Comparison of ENCODE assay signal across 8 mouse cellular contexts in genomic region chr16:85133468-85133881, GRCm38 (mm10). TPM values are rescaled to one million over a fixed set of nuclear protein-coding genes. Genes with fewer than 3 reads are reported as not detected.
A peak's percentile ranks its signal among the peaks of the same experiment; 100 is the strongest.
DNase-seq lines count a peak whose midpoint lies in the region; ATAC-seq and TF ChIP-seq lines count a peak whose summit lies in the region.

No protein-coding gene starts in this region.

- H3K4me1 ChIP-seq in hindbrain, embryonic 11.5 days (replicated peaks; ENCODE audit: control insufficient read depth, insufficient read depth, low read length), result no peaks in the 10 kb centered on the region
- H3K4me1 ChIP-seq in hindbrain, embryonic 16.5 days (ENCODE audit: control insufficient read depth, insufficient read depth, low read depth, low read length), result peaks cover 3% of the 10 kb centered on the region
- H3K4me1 ChIP-seq in embryonic facial prominence, embryonic 13.5 days, result peaks cover 48% of the 10 kb centered on the region
- peaks cover 53% of the 10 kb centered on the region for H3K4me1 ChIP-seq in limb, embryonic 13.5 days
- H3K4me1 ChIP-seq in olfactory bulb, adult 2 months (ENCODE audit: control insufficient read depth, insufficient read depth, low read length), result peaks cover 7% of the 10 kb centered on the region; the same call in 1 of the 2 replicates

- H3K27ac ChIP-seq in hindbrain, embryonic 11.5 days (ENCODE audit: low read depth, low read length), result no peak overlapping the region
- no peak overlapping the region for H3K27ac ChIP-seq in hindbrain, embryonic 16.5 days (ENCODE audit: low read depth, low read length)
- H3K27ac ChIP-seq in embryonic facial prominence, embryonic 13.5 days, result peak overlapping the region; percentile 79
- peak overlapping the region; percentile 44; the same call in 1 of the 2 replicates for H3K27ac ChIP-seq in limb, embryonic 13.5 days
- H3K27ac ChIP-seq in olfactory bulb, adult 2 months (ENCODE audit: insufficient read depth, low read depth, low read length), result peak overlapping the region; percentile 25; the same call in 1 of the 2 replicates

- H3K9me3 ChIP-seq in hindbrain, embryonic 11.5 days (ENCODE audit: control insufficient read depth, low read length), result no peaks in the 10 kb centered on the region
- H3K9me3 ChIP-seq in hindbrain, embryonic 16.5 days (ENCODE audit: control insufficient read depth, low read length), result no peaks in the 10 kb centered on the region
- no peaks in the 10 kb centered on the region for H3K9me3 ChIP-seq in embryonic facial prominence, embryonic 13.5 days
- no peaks in the 10 kb centered on the region for H3K9me3 ChIP-seq in limb, embryonic 13.5 days

- DNase-seq in hindbrain, embryonic 11.5 days (ENCODE audit: low spot score), result peak; percentile 34
- peak; percentile 77 for DNase-seq in heart, postnatal 25 days (ENCODE audit: low spot score)
- no peak for DNase-seq in B cell, adult 2 months
- DNase-seq in thymus, postnatal 36 days, result no peak

- intact Hi-C loops in heart, postnatal 25 days (cut with DNase I), result loop anchor here (1.0 to 5.0 kb wide), 2 partner anchors 40 to 46 kb away; partner anchors contain the start of gene App

- no peak for ATAC-seq in hindbrain, embryonic 11.5 days (ENCODE audit: low FRiP score)
- no peak for ATAC-seq in hindbrain, embryonic 16.5 days
- peak; percentile 74; the same call in 1 of the 2 replicates for ATAC-seq in embryonic facial prominence, embryonic 13.5 days (ENCODE audit: insufficient number of reproducible peaks, insufficient read depth, low FRiP score, low TSS enrichment, low read depth)
- ATAC-seq in limb, embryonic 13.5 days (ENCODE audit: low FRiP score, low read depth), result peak; percentile 73; the same call in 1 of the 2 replicates

- no peaks in the 10 kb centered on the region for H3K27me3 ChIP-seq in hindbrain, embryonic 11.5 days (ENCODE audit: control insufficient read depth, insufficient read depth, low read length)
- no peaks in the 10 kb centered on the region for H3K27me3 ChIP-seq in hindbrain, embryonic 16.5 days (replicated peaks; ENCODE audit: control insufficient read depth, insufficient read depth, low read length)
- H3K27me3 ChIP-seq in embryonic facial prominence, embryonic 13.5 days, result no peaks in the 10 kb centered on the region
- no peaks in the 10 kb centered on the region for H3K27me3 ChIP-seq in limb, embryonic 13.5 days

- TF ChIP-seq POLR2A in olfactory bulb, adult 2 months (IDR thresholded peaks at IDR 0.05; ENCODE audit: insufficient read depth, low read depth, low read length), result no peak

- 0 out of 2 replicates have a peak overlapping the region, but pooled peaks have one; percentile 7 for H3K9ac ChIP-seq in hindbrain, embryonic 11.5 days (ENCODE audit: low read depth, low read length)
- no peak overlapping the region for H3K9ac ChIP-seq in hindbrain, embryonic 16.5 days (ENCODE audit: low read depth, low read length)
- no peak overlapping the region for H3K9ac ChIP-seq in embryonic facial prominence, embryonic 13.5 days
- H3K9ac ChIP-seq in limb, embryonic 13.5 days, result no peak overlapping the region

- 59% methylated on average over 5 of the region's 5 CpGs for WGBS in hindbrain, embryonic 11.5 days
- 72% methylated on average over 5 of the region's 5 CpGs for WGBS in hindbrain, embryonic 16.5 days
- 24% methylated on average over 5 of the region's 5 CpGs for WGBS in embryonic facial prominence, embryonic 13.5 days
- 32% methylated on average over 5 of the region's 5 CpGs for WGBS in limb, embryonic 13.5 days
- WGBS in olfactory bulb, adult 2 months, result 38% methylated on average over 5 of the region's 5 CpGs

- no peak for TF ChIP-seq CTCF in olfactory bulb, adult 2 months (IDR thresholded peaks at IDR 0.05; ENCODE audit: insufficient read depth, low read depth, low read length)

- no peak overlapping the region for H3K4me3 ChIP-seq in hindbrain, embryonic 11.5 days (ENCODE audit: low read depth, low read length)
- no peak overlapping the region for H3K4me3 ChIP-seq in hindbrain, embryonic 16.5 days (ENCODE audit: low read length)
- H3K4me3 ChIP-seq in embryonic facial prominence, embryonic 13.5 days, result no peak overlapping the region
- H3K4me3 ChIP-seq in limb, embryonic 13.5 days, result no peak overlapping the region
- no peak overlapping the region for H3K4me3 ChIP-seq in olfactory bulb, adult 2 months (ENCODE audit: insufficient read depth, low read depth, low read length)

- H3K4me2 ChIP-seq in hindbrain, embryonic 11.5 days (replicated peaks; ENCODE audit: low read depth, low read length), result no peak overlapping the region
- no peak overlapping the region for H3K4me2 ChIP-seq in hindbrain, embryonic 16.5 days (ENCODE audit: low read length)
- H3K4me2 ChIP-seq in embryonic facial prominence, embryonic 13.5 days, result peak overlapping the region; percentile 24
- H3K4me2 ChIP-seq in limb, embryonic 13.5 days (replicated peaks), result no peak overlapping the region

- no peaks in the 10 kb centered on the region for H3K36me3 ChIP-seq in hindbrain, embryonic 11.5 days (ENCODE audit: control insufficient read depth, insufficient read depth, low read length)
- no peaks in the 10 kb centered on the region for H3K36me3 ChIP-seq in hindbrain, embryonic 16.5 days (ENCODE audit: control insufficient read depth, insufficient read depth, low read length)
- 0 out of 2 replicates have a peak, but pooled peaks cover 3% of the 10 kb centered on the region for H3K36me3 ChIP-seq in embryonic facial prominence, embryonic 13.5 days
- 0 out of 2 replicates have a peak, but pooled peaks cover 4% of the 10 kb centered on the region for H3K36me3 ChIP-seq in limb, embryonic 13.5 days

RNA-seq across cellular contexts. Expression of gene App, which starts 40.1 kb away (rescaled TPM):
- 184 and 203 TPM in 2 replicates for polyA plus RNA-seq in hindbrain, embryonic 11.5 days (2014; fragmentation: Nextera tagmentation; extraction: Ambion mirVana)
- 482 and 521 TPM in 2 replicates for polyA plus RNA-seq in hindbrain, embryonic 16.5 days (2015; fragmentation: Nextera tagmentation; extraction: Ambion mirVana)
- 197 and 260 TPM in 2 replicates for polyA plus RNA-seq in embryonic facial prominence, embryonic 13.5 days (2015; fragmentation: Nextera tagmentation; extraction: Ambion mirVana)
- total RNA-seq in heart, postnatal 25 days (2021), result 100 to 1,000 TPM; 142 to 157 TPM
- 180 and 183 TPM in 2 replicates for polyA plus RNA-seq in limb, embryonic 13.5 days (2015; fragmentation: Nextera tagmentation; extraction: Ambion mirVana)
- polyA plus RNA-seq in olfactory bulb, adult 2 months (2012; ENCODE audit: insufficient read depth, insufficient read length, low replicate concordance, missing spikeins), result 241 and 247 TPM in 2 replicates

Comparison
In these comparisons a context has a peak if more than half of its experiments do, and no peak if none do; other contexts are left out.
1. ATAC-seq: peak in embryonic facial prominence, embryonic 13.5 days (single experiment) and limb, embryonic 13.5 days (single experiment); none in hindbrain, embryonic 11.5 days (single experiment) and hindbrain, embryonic 16.5 days (single experiment).
2. DNase-seq: peak in hindbrain, embryonic 11.5 days (single experiment) and heart, postnatal 25 days (single experiment); none in B cell, adult 2 months (0 of 2) and thymus, postnatal 36 days (0 of 2).
3. H3K27ac ChIP-seq: peak in embryonic facial prominence, embryonic 13.5 days (single experiment), limb, embryonic 13.5 days (single experiment) and olfactory bulb, adult 2 months (single experiment); none in hindbrain, embryonic 11.5 days (single experiment) and hindbrain, embryonic 16.5 days (single experiment).